Mouse (Mus musculus): Measurements from ENCODE around the gene Shb.
A peak's percentile ranks its signal among the peaks of the same experiment; 100 is the strongest.

Shb gene

DNA sequence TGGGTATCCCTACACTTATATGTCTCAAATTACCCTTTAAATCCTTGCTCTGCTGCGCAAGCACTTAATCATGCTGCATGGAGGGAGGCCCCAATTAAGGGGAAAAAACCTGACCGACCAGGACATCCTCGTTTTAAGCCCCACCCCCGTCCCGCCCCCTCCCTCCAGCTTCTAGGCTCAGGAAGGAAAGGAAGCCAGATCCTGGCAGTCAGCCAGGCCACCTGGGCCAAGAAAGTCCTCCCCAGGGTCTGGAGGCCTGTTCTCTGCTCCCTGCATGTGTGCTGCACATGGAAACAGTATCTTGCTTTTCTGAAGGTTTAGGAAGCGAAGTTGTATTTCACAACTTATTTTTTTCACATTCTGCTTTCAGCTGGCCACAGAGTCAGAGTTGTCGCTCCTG is at the start of gene Shb:
TSS of gene Shb (minus strand) at position 96 of the 400 bp plus-strand sequence.
- peak; percentile 73 for DNase-seq (ENCODE audit: low read depth, low spot score)

DNA sequence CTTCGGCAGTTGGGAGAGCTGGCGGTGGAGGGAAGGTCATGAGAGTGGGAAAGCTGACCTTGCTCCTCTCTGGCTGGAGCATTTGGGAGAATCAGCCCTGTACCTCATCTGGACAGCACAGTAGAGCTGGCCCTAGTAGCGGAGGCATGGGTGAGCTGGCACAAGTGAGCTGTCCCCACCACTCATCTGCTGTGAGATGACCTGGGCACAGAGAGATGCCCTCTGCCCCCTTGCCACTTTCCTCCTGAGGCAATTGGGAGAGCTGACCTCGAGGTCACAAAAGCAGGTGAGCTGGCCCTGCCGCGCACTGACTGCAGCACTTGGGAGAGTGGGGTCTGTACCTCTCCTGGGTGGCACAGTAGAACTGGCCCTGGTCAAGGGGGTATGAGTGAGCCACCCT is 48.8 kb upstream of the Shb start:
- DNase-seq (ENCODE audit: low read depth, low spot score) = no peak

DNA sequence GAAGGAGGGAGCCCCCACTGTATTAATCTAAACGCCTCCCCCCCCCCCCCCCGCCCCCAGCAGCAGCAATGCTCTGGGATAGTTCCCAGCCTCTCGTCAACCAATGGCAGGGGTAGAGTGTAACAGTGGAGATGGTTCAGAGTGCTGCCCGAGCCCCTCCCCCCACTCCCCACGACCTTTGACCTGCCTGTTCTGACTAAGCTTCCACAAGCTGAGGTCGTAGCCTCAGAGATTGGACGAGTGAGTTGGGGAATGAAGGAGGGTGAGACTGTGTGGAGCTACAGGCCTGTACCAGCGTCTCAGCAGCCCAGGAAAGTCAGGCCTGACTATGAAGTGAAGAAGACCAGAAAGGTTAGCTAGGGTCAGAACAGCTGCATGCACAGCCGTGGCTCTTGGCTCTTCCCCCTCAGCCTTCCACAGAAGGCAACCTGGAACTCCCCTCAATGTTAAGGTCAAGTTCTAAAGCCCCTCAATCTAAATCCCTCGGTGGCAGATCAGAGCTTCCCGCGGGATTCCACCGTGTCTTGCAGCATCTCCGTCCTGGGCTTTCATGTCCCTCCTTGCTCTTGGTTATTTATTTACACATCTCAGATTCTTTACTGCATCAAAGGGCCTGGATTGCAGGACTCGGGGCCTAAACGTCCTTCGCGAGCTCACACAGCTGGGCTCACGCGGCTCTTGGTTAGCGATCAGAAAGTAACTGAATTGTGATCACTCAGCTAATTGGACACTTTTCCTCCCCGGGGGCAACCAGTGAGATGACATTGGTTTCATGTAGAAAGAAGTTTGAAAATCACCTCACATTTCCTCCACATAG is 46.5 kb upstream of the Shb start:
- no peak for DNase-seq (ENCODE audit: low read depth, low spot score)

- DNase-seq (ENCODE audit: low read depth, low spot score) = no peak
These were observed 45.4 kb upstream of the Shb start for GRCm38 (mm10) chr4:45577631-45578030.

DNA sequence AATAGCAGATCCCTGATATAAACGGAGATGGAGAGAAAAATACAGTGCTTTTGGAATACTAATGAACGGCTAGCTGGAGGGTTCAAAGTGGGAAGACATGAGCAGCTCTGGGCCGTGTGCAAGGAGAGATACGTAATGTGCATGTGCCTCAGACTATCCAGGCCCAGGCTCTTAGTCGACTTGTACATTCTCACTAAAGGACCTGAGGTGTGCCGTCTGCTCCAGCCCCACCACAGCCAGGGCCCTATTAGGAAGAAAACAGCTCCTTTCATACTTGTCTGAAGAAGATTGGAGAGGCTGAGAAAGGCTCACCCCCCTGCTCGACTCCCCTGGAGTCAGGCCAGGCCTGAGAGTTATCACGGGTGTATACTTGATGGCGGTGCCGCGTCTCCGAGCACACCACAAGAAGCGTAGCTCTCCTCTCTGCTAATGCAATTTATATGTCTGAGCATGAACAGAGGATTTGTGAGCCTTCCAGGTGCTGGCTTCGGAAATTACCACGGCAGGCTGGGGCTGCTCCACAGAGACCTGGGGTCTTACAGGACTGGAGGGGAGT is 42.4 kb upstream of the Shb start:
- no peak for DNase-seq (ENCODE audit: low read depth, low spot score)

GRCm38 (mm10) chr4:45569521-45569920 is 37.3 kb upstream of the Shb start:
- no peak for DNase-seq (ENCODE audit: low read depth, low spot score)

- DNase-seq (ENCODE audit: low read depth, low spot score) = no peak
These were observed 25.9 kb upstream of the Shb start for GRCm38 (mm10) chr4:45558211-45558610.

DNA sequence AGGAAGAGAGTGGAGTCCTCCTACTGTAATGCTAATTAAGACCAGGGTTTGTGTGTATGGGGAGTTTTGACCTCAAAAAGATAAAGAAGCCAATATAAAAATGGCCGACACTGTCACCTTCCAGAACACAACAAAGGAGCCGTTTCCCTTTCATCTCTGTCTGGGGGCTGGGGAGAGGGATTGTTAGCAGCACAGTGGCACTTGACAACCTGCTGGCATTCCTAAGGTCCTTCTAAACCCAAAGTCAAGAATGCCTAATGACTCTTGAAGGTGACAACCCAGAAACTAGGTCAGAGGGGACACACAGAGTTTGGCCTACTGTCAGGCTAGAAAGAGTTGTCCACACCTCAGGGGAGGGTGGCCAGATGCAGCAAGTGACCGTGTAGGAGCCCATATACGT is 20.3 kb upstream of the Shb start:
- DNase-seq (ENCODE audit: low read depth, low spot score) = no peak

GRCm38 (mm10) chr4:45550970-45551369 is 18.7 kb upstream of the Shb start:
- no peak for DNase-seq (ENCODE audit: low read depth, low spot score)

- no peak for DNase-seq (ENCODE audit: low read depth, low spot score)
These were observed 17.2 kb upstream of the Shb start for GRCm38 (mm10) chr4:45549514-45549913.

DNA sequence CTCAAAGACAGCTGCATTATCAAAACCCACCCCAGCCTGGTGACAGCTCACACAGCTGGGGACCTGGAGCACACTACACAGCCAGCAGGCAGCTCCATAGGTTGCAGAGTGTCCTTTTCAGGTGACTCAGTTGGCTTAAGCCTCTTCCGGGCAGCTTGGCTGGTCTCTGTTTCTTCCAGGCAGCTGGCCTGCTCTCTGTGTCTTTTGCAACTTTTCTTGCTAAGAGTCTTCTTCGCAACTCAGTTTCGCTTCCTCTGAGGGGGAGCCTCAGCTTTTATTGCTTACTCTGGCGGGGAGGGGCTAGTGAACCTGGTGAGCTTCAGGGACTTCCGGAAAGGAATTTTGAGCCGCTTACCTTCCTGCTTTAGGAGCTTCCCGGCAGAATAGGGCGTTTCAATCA is 13.6 kb upstream of the Shb start:
- no peak for DNase-seq (ENCODE audit: low read depth, low spot score)

- no peak for DNase-seq (ENCODE audit: low read depth, low spot score)
These were observed 11.3 kb upstream of the Shb start for GRCm38 (mm10) chr4:45543481-45544051.

- DNase-seq (ENCODE audit: low read depth, low spot score) = no peak
These were observed 8.1 kb upstream of the Shb start for GRCm38 (mm10) chr4:45540151-45540933.

DNA sequence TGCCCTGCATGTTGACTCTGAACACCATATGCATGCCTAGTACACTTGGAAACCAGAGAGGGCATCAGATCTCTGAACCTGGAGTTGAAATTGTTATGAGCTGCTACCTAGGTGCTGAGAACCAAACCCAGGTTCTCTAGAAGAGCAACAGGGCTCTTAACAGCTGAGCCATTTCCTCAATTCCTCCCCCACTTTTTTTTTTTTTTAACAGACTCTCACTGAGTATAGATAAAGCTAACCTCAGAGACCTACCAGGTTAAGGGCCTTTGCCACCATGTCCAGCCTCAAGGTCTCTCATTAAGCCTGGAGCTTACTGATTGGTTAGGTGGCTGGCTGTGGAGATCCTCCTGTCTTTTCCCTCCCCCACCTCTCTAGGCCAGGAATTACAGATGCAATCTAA is 6.9 kb upstream of the Shb start:
- DNase-seq (ENCODE audit: low read depth, low spot score) = no peak

GRCm38 (mm10) chr4:45533436-45533940 is 1.2 kb upstream of the Shb start:
- no peak for DNase-seq (ENCODE audit: low read depth, low spot score)

- DNase-seq (ENCODE audit: low read depth, low spot score) = peak; percentile 93
These were observed 1.4 kb downstream of the Shb start for GRCm38 (mm10) chr4:45530662-45531542.

DNA sequence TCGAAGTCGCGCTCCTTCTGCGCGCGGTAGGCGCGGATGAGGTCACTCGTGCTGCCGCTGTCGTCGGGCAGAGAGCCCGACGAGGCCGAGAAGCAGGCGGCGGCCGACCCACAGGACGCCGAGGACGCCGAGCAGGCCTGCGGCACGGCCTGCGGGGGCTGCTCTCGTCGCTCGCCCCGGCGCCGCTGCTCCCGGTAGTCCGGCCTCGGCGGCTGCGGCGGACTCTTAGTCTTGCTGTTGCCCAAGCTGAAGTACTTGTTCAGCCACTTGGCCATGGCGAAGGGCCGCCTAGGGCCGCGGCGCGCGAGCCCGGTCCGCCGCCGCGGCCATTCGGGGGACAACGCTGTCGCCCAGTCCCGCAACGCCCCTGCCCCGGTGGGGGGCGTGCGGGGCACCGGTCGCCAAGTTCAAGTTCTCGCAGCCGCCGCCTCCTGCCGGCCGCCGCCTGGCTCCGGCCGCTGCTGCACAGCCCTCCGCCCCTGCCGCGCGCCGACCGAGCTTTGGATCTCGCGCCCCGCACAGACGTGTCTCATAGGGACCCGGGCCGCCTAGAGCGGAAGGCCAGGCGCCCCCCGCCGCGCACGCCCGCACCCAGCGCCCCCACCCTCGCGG is 2.2 kb downstream of the Shb start:
- peak; percentile 66 for DNase-seq (ENCODE audit: low read depth, low spot score)

GRCm38 (mm10) chr4:45529201-45529985 is 2.9 kb downstream of the Shb start:
- DNase-seq (ENCODE audit: low read depth, low spot score) = no peak

GRCm38 (mm10) chr4:45528355-45529198 is 3.7 kb downstream of the Shb start:
- DNase-seq (ENCODE audit: low read depth, low spot score) = no peak
